Mouse (Mus musculus) lung, postnatal 4 days (tissue): ENCODE measurements around the gene Ccdc86.

Experiments used
- DNase-seq, 2 experiments: peaks; one replicate each; pipeline ENCODE4 v3.0.0; 2021

The Ccdc86 gene

GRCm38 (mm10) chr19:10904927-10905727, 43.9 kb downstream of the Ccdc86 start:
- DNase-seq = peak; percentile 71 to 91

GRCm38 (mm10) chr19:10904512-10904911, 44.6 kb downstream of the Ccdc86 start:
- no peak for DNase-seq

GRCm38 (mm10) chr19:10901046-10901445, 48.0 kb downstream of the Ccdc86 start:
- DNase-seq = no peak

GRCm38 (mm10) chr19:10900315-10900714, 48.8 kb downstream of the Ccdc86 start:
- no peak for DNase-seq

GRCm38 (mm10) chr19:10897491-10897890, 51.6 kb downstream of the Ccdc86 start:
- no peak for DNase-seq

- no peak for DNase-seq
Observed at GRCm38 (mm10) chr19:10896849-10897248, 52.2 kb downstream of the Ccdc86 start.

- DNase-seq = no peak
Observed at GRCm38 (mm10) chr19:10895708-10896107, 53.4 kb downstream of the Ccdc86 start.

GRCm38 (mm10) chr19:10895016-10895528, 54.0 kb downstream of the Ccdc86 start, which contains the start of gene Prpf19:
Gene Prpf19 (plus strand): TSS chr19:10895231.
- DNase-seq = peak; percentile 98

- DNase-seq = no peak
Observed at GRCm38 (mm10) chr19:10892201-10892600, 56.9 kb downstream of the Ccdc86 start.
